Mouse (Mus musculus): ENCODE results near the gene Slc22a14. TPM values are rescaled to one million over a fixed set of nuclear protein-coding genes. Genes with fewer than 3 reads are reported as not detected.
A peak's percentile ranks its signal among the peaks of the same experiment; 100 is the strongest.
"Not testable (repeated sequence)": the region's sequence is repeated elsewhere in the genome, so short reads cannot be mapped to it uniquely, and the experiment has no call there.

The Slc22a14 gene
- total and polyA plus RNA-seq, 2 experiments, result not detected

- Histone ChIP-seq H3K27ac (replicated peaks; ENCODE audit: insufficient read depth, low read depth, low read length) (no peak overlapping the region), H3K27me3 (ENCODE audit: control insufficient read depth, insufficient read depth, low read length) (no peaks in the 10 kb centered on the region), H3K4me3 (ENCODE audit: insufficient read depth, low read depth, low read length) (no peak overlapping the region), H3K4me1 (ENCODE audit: control insufficient read depth, insufficient read depth, low read length) (peaks cover 9% of the 10 kb centered on the region; the same call in 1 of the 2 replicates), H3K9ac (ENCODE audit: low read depth, low read length) (no peak overlapping the region), H3K36me3 (ENCODE audit: control insufficient read depth, insufficient read depth, low read length) (no peaks in the 10 kb centered on the region), H3K79me2 (ENCODE audit: control insufficient read depth, insufficient read depth, low read length) (no peaks in the 10 kb centered on the region)
- 29% methylated on average over 6 of the region's 6 CpGs for WGBS
- TF ChIP-seq CTCF (IDR thresholded peaks at IDR 0.05; ENCODE audit: low read depth, low read length) (no peak), POLR2A (IDR thresholded peaks at IDR 0.05; ENCODE audit: extremely low read depth, insufficient read depth, low read length) (no peak)
- DNase-seq (ENCODE audit: extremely low read depth, low read depth, low spot score), result peak; percentile 80
Measured at GRCm38 (mm10) chr9:119297696-119298095, 67.7 kb downstream of the Slc22a14 start.

DNA sequence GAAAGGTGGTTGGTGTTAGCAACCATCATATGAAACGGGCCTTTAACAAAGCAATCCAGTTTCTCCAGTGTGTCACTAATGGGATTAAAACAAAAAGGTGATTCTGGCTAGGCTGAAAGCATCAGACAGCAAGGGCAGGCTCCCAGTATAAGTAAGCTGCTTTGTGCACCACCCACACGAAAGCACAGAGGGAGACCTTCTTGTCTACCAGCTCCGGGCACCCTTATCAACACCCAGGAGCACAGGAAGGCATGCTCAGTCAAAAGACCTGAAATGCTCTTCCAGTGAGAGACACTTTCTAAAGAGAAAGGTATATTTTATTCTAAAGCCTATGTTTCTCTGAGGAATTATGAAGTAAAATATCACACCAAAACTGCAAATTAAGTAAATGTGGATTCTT, 74.6 kb downstream of the Slc22a14 start:
- Histone ChIP-seq H3K36me3 (ENCODE audit: control insufficient read depth, insufficient read depth, low read length) (no peaks in the 10 kb centered on the region), H3K27ac (replicated peaks; ENCODE audit: insufficient read depth, low read depth, low read length) (no peak overlapping the region), H3K4me3 (ENCODE audit: insufficient read depth, low read depth, low read length) (no peak overlapping the region), H3K9ac (ENCODE audit: low read depth, low read length) (no peak overlapping the region), H3K27me3 (ENCODE audit: control insufficient read depth, insufficient read depth, low read length) (no peaks in the 10 kb centered on the region), H3K79me2 (ENCODE audit: control insufficient read depth, insufficient read depth, low read length) (peaks cover 3% of the 10 kb centered on the region; the same call in 1 of the 2 replicates), H3K4me1 (ENCODE audit: control insufficient read depth, insufficient read depth, low read length) (no peaks in the 10 kb centered on the region)
- TF ChIP-seq POLR2A (IDR thresholded peaks at IDR 0.05; ENCODE audit: extremely low read depth, insufficient read depth, low read length) (no peak), CTCF (IDR thresholded peaks at IDR 0.05; ENCODE audit: low read depth, low read length) (no peak)
- DNase-seq (ENCODE audit: extremely low read depth, low read depth, low spot score), result no peak
- 95% methylated on average over 3 of the region's 3 CpGs for WGBS

- Histone ChIP-seq H3K27ac (replicated peaks; ENCODE audit: insufficient read depth, low read depth, low read length) (no peak overlapping the region), H3K79me2 (ENCODE audit: control insufficient read depth, insufficient read depth, low read length) (peaks cover 2% of the 10 kb centered on the region; the same call in 1 of the 2 replicates), H3K27me3 (ENCODE audit: control insufficient read depth, insufficient read depth, low read length) (no peaks in the 10 kb centered on the region), H3K4me1 (ENCODE audit: control insufficient read depth, insufficient read depth, low read length) (no peaks in the 10 kb centered on the region), H3K36me3 (ENCODE audit: control insufficient read depth, insufficient read depth, low read length) (peaks cover 16% of the 10 kb centered on the region), H3K9ac (ENCODE audit: low read depth, low read length) (no peak overlapping the region), H3K4me3 (ENCODE audit: insufficient read depth, low read depth, low read length) (no peak overlapping the region)
- TF ChIP-seq POLR2A (IDR thresholded peaks at IDR 0.05; ENCODE audit: extremely low read depth, insufficient read depth, low read length) (no peak), CTCF (IDR thresholded peaks at IDR 0.05; ENCODE audit: low read depth, low read length) (no peak)
- no peak for DNase-seq (ENCODE audit: extremely low read depth, low read depth, low spot score)
- 96% methylated on average over 5 of the region's 5 CpGs for WGBS
Measured at GRCm38 (mm10) chr9:119280894-119281682, 84.3 kb downstream of the Slc22a14 start.

DNA sequence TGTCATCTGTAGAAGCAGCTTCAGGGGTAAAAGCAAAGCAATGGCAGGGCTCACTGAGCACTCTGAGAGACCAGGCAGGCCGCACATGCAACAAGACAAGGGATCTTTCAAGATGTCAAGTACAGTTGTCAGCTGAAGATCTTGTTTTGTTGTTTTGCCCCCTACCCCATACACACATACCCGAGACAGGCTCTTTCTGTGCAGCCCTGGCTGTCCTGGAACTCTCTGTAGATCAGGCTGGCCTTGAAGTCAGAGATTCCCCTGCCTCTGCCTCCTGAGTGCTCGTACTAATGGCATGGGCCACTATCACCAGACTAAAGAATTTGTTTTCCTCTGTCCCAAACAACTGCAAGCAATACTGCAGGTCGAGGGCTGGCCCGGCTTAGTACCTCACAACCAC, 87.3 kb downstream of the Slc22a14 start:
- no peaks in the 10 kb centered on the region for H3K4me1 ChIP-seq (ENCODE audit: control insufficient read depth, insufficient read depth, low read length)
- H3K9ac ChIP-seq (ENCODE audit: low read depth, low read length), result no peak overlapping the region
- peaks cover 12% of the 10 kb centered on the region for H3K36me3 ChIP-seq (ENCODE audit: control insufficient read depth, insufficient read depth, low read length)
- no peaks in the 10 kb centered on the region for H3K27me3 ChIP-seq (ENCODE audit: control insufficient read depth, insufficient read depth, low read length)
- no peaks in the 10 kb centered on the region for H3K79me2 ChIP-seq (ENCODE audit: control insufficient read depth, insufficient read depth, low read length)
- H3K4me3 ChIP-seq (ENCODE audit: insufficient read depth, low read depth, low read length), result no peak overlapping the region
- 96% methylated on average over 5 of the region's 5 CpGs for WGBS
- H3K27ac ChIP-seq (replicated peaks; ENCODE audit: insufficient read depth, low read depth, low read length), result no peak overlapping the region
- DNase-seq (ENCODE audit: extremely low read depth, low read depth, low spot score), result no peak
- TF ChIP-seq CTCF (IDR thresholded peaks at IDR 0.05; ENCODE audit: low read depth, low read length) (no peak), POLR2A (IDR thresholded peaks at IDR 0.05; ENCODE audit: extremely low read depth, insufficient read depth, low read length) (no peak)

DNA sequence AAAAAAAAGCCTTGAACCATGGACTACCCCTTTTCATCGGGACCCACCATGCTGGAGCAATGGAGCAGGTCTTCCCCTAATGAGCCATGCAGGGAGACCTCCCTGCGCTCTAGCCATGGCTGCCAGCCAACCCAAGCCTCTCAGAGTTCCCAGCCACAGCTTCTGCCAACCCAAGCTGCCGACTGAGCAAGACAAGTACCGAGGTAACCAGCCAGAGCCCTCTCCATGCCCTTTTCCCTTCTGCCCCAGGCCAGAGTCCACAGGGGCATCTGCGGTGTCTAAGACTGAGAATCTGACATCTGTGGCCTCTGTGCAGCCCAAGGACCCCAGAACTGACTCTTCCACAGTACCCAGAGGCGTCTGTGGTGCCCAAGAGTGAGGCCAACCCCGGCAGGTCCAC, 89.0 kb downstream of the Slc22a14 start:
- TF ChIP-seq CTCF (IDR thresholded peaks at IDR 0.05; ENCODE audit: low read depth, low read length) (no peak), POLR2A (IDR thresholded peaks at IDR 0.05; ENCODE audit: extremely low read depth, insufficient read depth, low read length) (no peak)
- no peaks in the 10 kb centered on the region for H3K27me3 ChIP-seq (ENCODE audit: control insufficient read depth, insufficient read depth, low read length)
- DNase-seq (ENCODE audit: extremely low read depth, low read depth, low spot score), result peak; percentile 74
- H3K36me3 ChIP-seq (ENCODE audit: control insufficient read depth, insufficient read depth, low read length), result peaks cover 4% of the 10 kb centered on the region
- H3K27ac ChIP-seq (replicated peaks; ENCODE audit: insufficient read depth, low read depth, low read length), result no peak overlapping the region
- no peak overlapping the region for H3K9ac ChIP-seq (ENCODE audit: low read depth, low read length)
- H3K4me1 ChIP-seq (ENCODE audit: control insufficient read depth, insufficient read depth, low read length), result no peaks in the 10 kb centered on the region
- H3K4me3 ChIP-seq (ENCODE audit: insufficient read depth, low read depth, low read length), result no peak overlapping the region
- H3K79me2 ChIP-seq (ENCODE audit: control insufficient read depth, insufficient read depth, low read length), result no peaks in the 10 kb centered on the region
- WGBS, result 45% methylated on average over 7 of the region's 7 CpGs

DNA sequence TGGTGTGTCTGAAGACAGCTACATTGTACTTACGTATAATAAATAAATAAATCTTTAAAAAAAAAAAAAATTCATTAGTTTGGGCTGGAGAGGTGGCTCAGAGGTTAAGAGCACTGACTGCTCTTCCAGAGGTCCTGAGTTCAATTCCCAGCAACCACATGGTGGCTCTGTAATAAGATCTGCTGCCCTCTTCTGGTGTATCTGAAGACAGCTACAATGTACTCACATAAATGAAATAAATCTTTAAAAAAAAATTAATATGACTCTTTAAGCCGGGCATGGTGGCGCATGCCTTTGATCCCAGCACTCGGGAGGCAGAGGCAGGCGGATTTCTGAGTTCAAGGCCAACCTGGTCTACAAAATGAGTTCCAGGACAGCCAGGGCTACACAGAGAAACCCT, 90.5 kb downstream of the Slc22a14 start:
- H3K4me3 ChIP-seq (ENCODE audit: insufficient read depth, low read depth, low read length); H3K36me3 ChIP-seq (ENCODE audit: control insufficient read depth, insufficient read depth, low read length); H3K27me3 ChIP-seq (ENCODE audit: control insufficient read depth, insufficient read depth, low read length); H3K79me2 ChIP-seq (ENCODE audit: control insufficient read depth, insufficient read depth, low read length); H3K9ac ChIP-seq (ENCODE audit: low read depth, low read length); DNase-seq (ENCODE audit: extremely low read depth, low read depth, low spot score); H3K4me1 ChIP-seq (ENCODE audit: control insufficient read depth, insufficient read depth, low read length); H3K27ac ChIP-seq (replicated peaks; ENCODE audit: insufficient read depth, low read depth, low read length): not testable (repeated sequence)
- whole genome bisulfite sequencing, result 94% methylated on average over 5 of the region's 5 CpGs
